Mouse (Mus musculus): ENCODE measurements around the gene Ipo11.

- TF ChIP-seq POLR2A (IDR thresholded peaks at IDR 0.05; ENCODE audit: extremely low read depth, insufficient read depth, low read length) (no peak), CTCF (IDR thresholded peaks at IDR 0.05; ENCODE audit: low read depth, low read length) (no peak)
These were observed 126.6 kb downstream of the Ipo11 start for GRCm38 (mm10) chr13:106810156-106810555.
